Mouse (Mus musculus): Measurements from ENCODE around the gene Psma3. TPM values are rescaled to one million over a fixed set of nuclear protein-coding genes. Genes with fewer than 3 reads are reported as not detected.

The Psma3 gene
- total and polyA plus RNA-seq, 2 experiments from 2014 or later, result 116 to 509 TPM

- Histone ChIP-seq H3K4me3 (ENCODE audit: low read depth, low read length) (no peak overlapping the region), H3K4me1 (ENCODE audit: insufficient read depth, low read length) (no peaks in the 10 kb centered on the region), H3K36me3 (ENCODE audit: insufficient read depth, low read length) (peaks cover 8% of the 10 kb centered on the region), H3K27me3 (ENCODE audit: insufficient read depth, low read length) (no peaks in the 10 kb centered on the region), H3K27ac (ENCODE audit: low read depth, low read length) (no peak overlapping the region), H3K9ac (replicated peaks; ENCODE audit: low read length, poor library complexity, severe bottlenecking) (no peak overlapping the region), H3K9me3 (ENCODE audit: low read length) (no peaks in the 10 kb centered on the region), H3K4me2 (ENCODE audit: low read depth, low read length, poor library complexity, severe bottlenecking) (no peak overlapping the region)
- no peak for ATAC-seq (ENCODE audit: low FRiP score)
- 87% methylated on average over 5 of the region's 5 CpGs for WGBS
- DNase-seq (ENCODE audit: low spot score), result no peak
- TF ChIP-seq CTCF (IDR thresholded peaks at IDR 0.05), result no peak; the same call in 1 of the 2 replicates
These were observed 22.8 kb downstream of the Psma3 start for GRCm38 (mm10) chr12:70997225-70997624.

- ATAC-seq (ENCODE audit: low FRiP score) (no peak), DNase-seq (ENCODE audit: low spot score) (peak; percentile 49)
- Histone ChIP-seq H3K4me2 (ENCODE audit: low read depth, low read length, poor library complexity, severe bottlenecking) (no peak overlapping the region), H3K27me3 (ENCODE audit: insufficient read depth, low read length) (no peaks in the 10 kb centered on the region), H3K4me3 (ENCODE audit: low read depth, low read length) (no peak overlapping the region), H3K36me3 (ENCODE audit: insufficient read depth, low read length) (peaks cover 10% of the 10 kb centered on the region), H3K4me1 (ENCODE audit: insufficient read depth, low read length) (no peaks in the 10 kb centered on the region), H3K27ac (ENCODE audit: low read depth, low read length) (no peak overlapping the region), H3K9me3 (ENCODE audit: low read length) (no peaks in the 10 kb centered on the region), H3K9ac (replicated peaks; ENCODE audit: low read length, poor library complexity, severe bottlenecking) (no peak overlapping the region)
- no peak for TF ChIP-seq CTCF (IDR thresholded peaks at IDR 0.05)
- WGBS, result 54% methylated on average over 5 of the region's 5 CpGs
These were observed 25.0 kb downstream of the Psma3 start for GRCm38 (mm10) chr12:70999423-70999903.

- no peak overlapping the region for H3K9ac ChIP-seq (replicated peaks; ENCODE audit: low read length, poor library complexity, severe bottlenecking)
- 90% methylated on average over 1 of the region's 1 CpGs for WGBS
- no peaks in the 10 kb centered on the region for H3K9me3 ChIP-seq (ENCODE audit: low read length)
- no peak overlapping the region for H3K4me2 ChIP-seq (ENCODE audit: low read depth, low read length, poor library complexity, severe bottlenecking)
- no peak for DNase-seq (ENCODE audit: low spot score)
- H3K4me3 ChIP-seq (ENCODE audit: low read depth, low read length), result no peak overlapping the region
- H3K27me3 ChIP-seq (ENCODE audit: insufficient read depth, low read length), result no peaks in the 10 kb centered on the region
- TF ChIP-seq CTCF (IDR thresholded peaks at IDR 0.05), result no peak
- no peaks in the 10 kb centered on the region for H3K4me1 ChIP-seq (ENCODE audit: insufficient read depth, low read length)
- H3K27ac ChIP-seq (ENCODE audit: low read depth, low read length), result no peak overlapping the region
- ATAC-seq (ENCODE audit: low FRiP score), result no peak
- peaks cover 18% of the 10 kb centered on the region for H3K36me3 ChIP-seq (ENCODE audit: insufficient read depth, low read length)
These were observed 25.9 kb downstream of the Psma3 start for GRCm38 (mm10) chr12:71000344-71000743.

- ATAC-seq (ENCODE audit: low FRiP score) (no peak), DNase-seq (ENCODE audit: low spot score) (peak; percentile 9)
- H3K9ac ChIP-seq (replicated peaks; ENCODE audit: low read length, poor library complexity, severe bottlenecking), result no peak overlapping the region
- H3K4me1 ChIP-seq (ENCODE audit: insufficient read depth, low read length), result no peaks in the 10 kb centered on the region
- WGBS, result 72% methylated on average over 6 of the region's 6 CpGs
- no peak overlapping the region for H3K4me2 ChIP-seq (ENCODE audit: low read depth, low read length, poor library complexity, severe bottlenecking)
- no peak for TF ChIP-seq CTCF (IDR thresholded peaks at IDR 0.05)
- no peak overlapping the region for H3K27ac ChIP-seq (ENCODE audit: low read depth, low read length)
- no peaks in the 10 kb centered on the region for H3K9me3 ChIP-seq (ENCODE audit: low read length)
- no peak overlapping the region for H3K4me3 ChIP-seq (ENCODE audit: low read depth, low read length)
- H3K27me3 ChIP-seq (ENCODE audit: insufficient read depth, low read length), result no peaks in the 10 kb centered on the region
- peaks cover 20% of the 10 kb centered on the region for H3K36me3 ChIP-seq (ENCODE audit: insufficient read depth, low read length)
These were observed 27.0 kb downstream of the Psma3 start for GRCm38 (mm10) chr12:71001456-71001855.

GRCm38 (mm10) chr12:71003760-71004426, 29.5 kb downstream of the Psma3 start:
- no peak for ATAC-seq (ENCODE audit: low FRiP score)
- Histone ChIP-seq H3K4me2 (ENCODE audit: low read depth, low read length, poor library complexity, severe bottlenecking) (no peak overlapping the region), H3K9ac (replicated peaks; ENCODE audit: low read length, poor library complexity, severe bottlenecking) (no peak overlapping the region), H3K27ac (ENCODE audit: low read depth, low read length) (no peak overlapping the region), H3K9me3 (ENCODE audit: low read length) (no peaks in the 10 kb centered on the region), H3K27me3 (ENCODE audit: insufficient read depth, low read length) (no peaks in the 10 kb centered on the region), H3K36me3 (ENCODE audit: insufficient read depth, low read length) (peaks cover 31% of the 10 kb centered on the region), H3K4me3 (ENCODE audit: low read depth, low read length) (no peak overlapping the region), H3K4me1 (ENCODE audit: insufficient read depth, low read length) (no peaks in the 10 kb centered on the region)
- TF ChIP-seq CTCF (IDR thresholded peaks at IDR 0.05), result no peak
- WGBS, result 92% methylated on average over 5 of the region's 6 CpGs
- DNase-seq (ENCODE audit: low spot score), result no peak

GRCm38 (mm10) chr12:71006141-71006540, 31.7 kb downstream of the Psma3 start:
- H3K27me3 ChIP-seq (ENCODE audit: insufficient read depth, low read length), result no peaks in the 10 kb centered on the region
- H3K9me3 ChIP-seq (ENCODE audit: low read length), result no peaks in the 10 kb centered on the region
- no peak for TF ChIP-seq CTCF (IDR thresholded peaks at IDR 0.05)
- no peak overlapping the region for H3K9ac ChIP-seq (replicated peaks; ENCODE audit: low read length, poor library complexity, severe bottlenecking)
- DNase-seq (ENCODE audit: low spot score), result no peak
- no peak overlapping the region for H3K4me3 ChIP-seq (ENCODE audit: low read depth, low read length)
- H3K4me2 ChIP-seq (ENCODE audit: low read depth, low read length, poor library complexity, severe bottlenecking), result no peak overlapping the region
- H3K4me1 ChIP-seq (ENCODE audit: insufficient read depth, low read length), result no peaks in the 10 kb centered on the region
- ATAC-seq (ENCODE audit: low FRiP score), result no peak
- peaks cover 38% of the 10 kb centered on the region for H3K36me3 ChIP-seq (ENCODE audit: insufficient read depth, low read length)
- WGBS, result 92% methylated on average over 6 of the region's 6 CpGs
- no peak overlapping the region for H3K27ac ChIP-seq (ENCODE audit: low read depth, low read length)

Measured in midbrain, postnatal 0 days (tissue).